Mouse (Mus musculus) urinary bladder, postnatal 14 days (tissue): Measurements from ENCODE around the gene Ogn.
A peak's percentile ranks its signal among the peaks of the same experiment; 100 is the strongest.

Source experiments
- DNase-seq: peaks from one replicate; pipeline ENCODE4 v3.0.0; 2021; ENCODE audit warnings: low spot score

Ogn gene

DNA sequence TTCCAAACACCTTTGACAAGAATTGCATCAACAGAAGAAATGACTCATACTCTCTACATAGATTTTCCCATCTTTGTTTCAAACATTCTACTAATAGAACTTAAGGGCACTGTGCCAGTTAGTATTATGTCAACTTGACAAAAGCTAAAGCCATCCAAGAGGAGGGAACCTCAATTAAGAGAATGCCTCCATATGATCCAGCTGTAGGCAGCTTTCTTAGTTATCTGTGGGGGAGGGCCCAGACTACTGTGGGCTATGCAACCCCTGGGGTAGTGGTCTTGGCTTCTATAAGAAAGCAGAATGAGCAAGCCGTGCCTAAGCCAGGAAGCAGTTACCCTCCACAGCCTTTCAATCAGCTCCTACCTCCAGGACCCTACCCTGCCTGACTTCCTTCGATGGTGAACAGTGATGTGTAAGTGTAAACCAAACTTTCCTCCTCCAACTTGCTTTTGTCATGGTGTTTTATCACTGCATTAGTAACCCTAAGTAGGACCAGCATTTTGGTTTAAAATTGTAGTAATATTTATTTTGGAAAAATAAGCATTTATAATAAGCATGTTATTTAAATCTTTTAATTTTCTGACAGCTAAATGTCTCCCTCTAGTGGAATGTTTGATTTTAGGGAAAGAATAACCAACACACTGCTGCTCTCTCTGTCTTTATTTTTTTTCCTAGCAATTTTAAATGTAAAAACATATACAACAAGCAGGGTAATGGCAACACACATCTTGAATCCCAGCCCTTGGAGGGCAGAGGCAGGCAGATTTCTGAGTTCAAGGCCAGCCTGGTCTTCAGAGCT lies 37.1 kb downstream of the Ogn start:
- no peak for DNase-seq

GRCm38 (mm10) chr13:49646019-49646418 lies 38.2 kb downstream of the Ogn start:
- no peak for DNase-seq

- DNase-seq = no peak
Observed at GRCm38 (mm10) chr13:49651136-49651535, 43.3 kb downstream of the Ogn start.

DNA sequence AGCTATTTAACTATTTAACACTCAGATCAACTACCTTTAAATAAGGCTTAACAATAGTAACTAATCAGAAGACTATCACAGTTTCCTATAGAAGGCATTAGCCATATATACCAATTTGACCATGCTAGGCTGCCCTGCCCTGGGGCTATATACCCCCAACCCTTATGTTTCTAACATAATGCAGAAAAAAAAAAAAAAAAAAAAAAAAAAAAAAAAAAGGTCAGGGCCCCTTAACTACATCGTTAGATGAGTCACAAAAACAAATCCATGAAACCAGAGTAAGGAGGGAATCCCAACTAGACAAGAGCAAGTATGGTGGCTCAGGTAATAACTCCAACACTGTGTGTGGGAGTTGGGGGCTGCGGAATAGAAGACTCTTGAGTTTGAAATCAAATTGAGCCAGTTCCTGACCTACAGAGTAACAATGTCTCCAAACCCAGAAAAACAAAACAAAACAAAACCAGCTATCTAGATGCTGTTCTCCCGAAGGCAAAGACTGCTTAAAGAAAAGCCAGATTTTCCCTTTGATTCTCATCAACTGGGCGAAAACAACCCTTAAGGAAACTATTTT lies 44.0 kb downstream of the Ogn start:
- no peak for DNase-seq

DNA sequence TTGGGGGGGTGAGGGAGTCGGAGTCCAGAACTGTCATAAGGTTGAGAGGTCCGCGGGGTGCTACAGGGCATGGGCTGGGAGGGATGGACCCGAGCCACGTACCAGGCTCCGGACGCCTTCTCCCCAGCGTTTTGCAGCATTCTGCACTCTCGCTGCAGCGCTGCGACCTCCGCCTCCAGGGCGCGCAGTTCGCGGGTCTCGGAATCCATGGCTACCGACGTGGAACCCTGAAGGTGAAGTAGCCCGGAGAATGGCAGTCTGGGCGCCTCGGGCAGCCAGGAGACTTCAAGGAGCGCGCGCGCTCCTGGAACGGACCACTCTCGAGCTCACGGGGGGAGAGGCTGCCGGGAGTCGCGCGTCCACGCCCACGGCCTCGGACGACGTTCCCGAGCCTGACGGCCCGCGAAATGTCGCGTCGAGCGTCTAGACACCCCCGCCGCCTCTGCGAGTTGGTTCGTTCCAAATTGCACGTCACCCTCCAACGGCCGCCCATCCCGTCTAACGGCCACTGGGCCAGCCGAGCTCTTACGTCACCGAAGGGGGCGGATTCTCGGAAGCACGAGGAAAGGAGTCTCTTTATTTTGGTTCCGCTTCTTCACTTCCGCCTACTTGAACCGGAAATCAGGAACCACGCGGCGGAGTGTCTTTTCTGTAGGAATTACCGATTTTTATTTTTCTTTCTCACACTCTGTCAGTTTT lies 44.8 kb downstream of the Ogn start, which contains the start of the genes Cenpp and Nol8:
Gene Cenpp (minus strand): TSS at position 305 of the 699 bp plus-strand sequence.
Gene Nol8 (plus strand): TSS at position 598 of the 699 bp plus-strand sequence.
- peak; percentile 100 for DNase-seq

- DNase-seq = no peak
Observed at GRCm38 (mm10) chr13:49653180-49653541, 45.3 kb downstream of the Ogn start.
